In the genomic region with DNA sequence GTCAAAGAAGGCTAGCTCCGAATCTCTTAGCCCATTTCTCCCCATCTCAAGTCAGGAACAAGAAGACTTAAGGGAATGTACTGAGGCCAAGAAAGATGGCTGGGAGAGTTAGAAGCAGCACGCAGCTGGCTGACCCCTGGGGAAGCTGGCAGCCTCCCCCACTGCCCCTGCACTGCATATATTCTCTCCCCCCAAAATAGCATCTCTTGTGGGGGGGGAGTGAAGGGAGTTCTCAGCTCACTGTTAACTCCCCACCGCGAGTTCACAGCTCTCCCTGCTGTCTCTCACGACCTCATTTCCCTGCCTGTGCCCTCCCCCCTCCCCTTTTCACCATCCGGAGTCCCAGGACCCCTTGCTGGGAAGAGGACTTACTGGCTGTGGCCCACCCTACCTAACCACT, we compare ENCODE assay signal across 38 mouse cellular contexts. TPM values are rescaled to one million over a fixed set of nuclear protein-coding genes. Genes with fewer than 3 reads are reported as not detected.
"Had no signal": no experiment of that assay in that cellular context is flagged by ENCODE, and none has a peak within 500 bp of the region (broad histone marks: within the 10 kb centered on the region; RNA-seq: fewer than 3 reads in every experiment).

No protein-coding gene starts in this region.

- H3K4me3 ChIP-seq: heart, embryonic 10.5 days; heart, embryonic 12.5 days; heart, embryonic 13.5 days; heart, embryonic 15.5 days; hindbrain, embryonic 10.5 days; hindbrain, embryonic 12.5 days; hindbrain, embryonic 13.5 days; hindbrain, embryonic 15.5 days; intestine, embryonic 15.5 days; kidney, embryonic 15.5 days; layer of hippocampus, adult 2 months had no signal

- DNase-seq: heart, postnatal 10 days; heart, postnatal 14 days; heart, postnatal 36 days; heart, postnatal 4 days; kidney, adult 11 months; kidney, adult 18-20 months; kidney, adult 2 months; kidney, adult 8-10 months; kidney, adult 9 months; kidney, postnatal 10 days; kidney, postnatal 14 days; kidney, postnatal 25 days; kidney, postnatal 36 days; kidney, postnatal 4 days; layer of hippocampus, adult 9-11 months; layer of hippocampus, postnatal 36 days had no signal

- H3K27ac ChIP-seq: heart, embryonic 10.5 days; heart, embryonic 13.5 days; heart, embryonic 15.5 days; hindbrain, embryonic 10.5 days; hindbrain, embryonic 12.5 days; hindbrain, embryonic 13.5 days; hindbrain, embryonic 15.5 days; hindbrain, postnatal 0 days; intestine, embryonic 15.5 days; kidney, embryonic 15.5 days; kidney, postnatal 0 days; layer of hippocampus, adult 2 months had no signal

- H3K36me3 ChIP-seq: hindbrain, embryonic 10.5 days; hindbrain, embryonic 15.5 days; kidney, embryonic 15.5 days had no signal

- ATAC-seq: hindbrain, embryonic 16.5 days; hindbrain, postnatal 0 days; inflammation-experienced regulatory T-cells, adult 6 months; intestine, embryonic 15.5 days; intestine, embryonic 16.5 days; intestine, postnatal 0 days had no signal

- H3K9ac ChIP-seq: heart, embryonic 12.5 days; heart, embryonic 13.5 days; heart, embryonic 15.5 days; hindbrain, embryonic 12.5 days; hindbrain, embryonic 13.5 days; hindbrain, embryonic 15.5 days; intestine, embryonic 15.5 days; kidney, embryonic 15.5 days had no signal

- H3K4me2 ChIP-seq: heart, embryonic 11.5 days; heart, embryonic 12.5 days; heart, embryonic 13.5 days; heart, embryonic 15.5 days; hindbrain, embryonic 12.5 days; hindbrain, embryonic 13.5 days; hindbrain, embryonic 15.5 days; intestine, embryonic 15.5 days; kidney, embryonic 15.5 days had no signal

- H3K4me1 ChIP-seq: heart, embryonic 13.5 days; intestine, embryonic 15.5 days had no signal

- H3K9me3 ChIP-seq: heart, embryonic 10.5 days; heart, embryonic 12.5 days; heart, embryonic 13.5 days; heart, embryonic 15.5 days; hindbrain, embryonic 10.5 days; hindbrain, embryonic 12.5 days; hindbrain, embryonic 13.5 days; hindbrain, embryonic 15.5 days; intestine, embryonic 15.5 days; kidney, embryonic 15.5 days had no signal

RNA-seq across cellular contexts. Expression of a gene that starts 17.1 kb away (rescaled TPM):
- total RNA-seq: heart, postnatal 10 days; heart, postnatal 25 days; heart, postnatal 36 days; heart, postnatal 4 days had no signal
- polyA plus RNA-seq: heart, embryonic 11.5 days; heart, embryonic 12.5 days; heart, embryonic 13.5 days; heart, postnatal 0 days; intestine, embryonic 14.5 days; kidney, embryonic 14.5 days; kidney, postnatal 0 days had no signal
